Mouse (Mus musculus) stomach, postnatal 0 days (tissue): ENCODE data around the gene Banp. TPM values are rescaled to one million over a fixed set of nuclear protein-coding genes. Genes with fewer than 3 reads are reported as not detected.

Experiments used
- ATAC-seq: fragments of 200-750 bp; cut with Nextera tagmentation; 2 replicates; pipeline ENCODE4 v1.8.0; 2017; ENCODE audit not compliant: low FRiP score, low TSS enrichment
- DNase-seq: peaks from one replicate; pipeline ENCODE4 v3.0.0-alpha.2; 2016; ENCODE audit warnings: low spot score
- H3K27ac ChIP-seq: fragments of 300-500 bp; sonication (generic); replicated peaks from 2 replicates; pipeline ENCODE4 v1.5.1; 2014; ENCODE audit warnings: mild to moderate bottlenecking, control low read depth
- H3K27me3 ChIP-seq: fragments of 300-500 bp; sonication (generic); 2 replicates; pipeline ENCODE4 v1.6.1; 2014; ENCODE audit warnings: low read length; ENCODE audit not compliant: control insufficient read depth, insufficient read depth
- H3K36me3 ChIP-seq: fragments of 300-500 bp; sonication (generic); 2 replicates; pipeline ENCODE4 v1.6.1; 2014; ENCODE audit warnings: low read length, mixed read lengths; ENCODE audit not compliant: control insufficient read depth, insufficient read depth
- H3K4me1 ChIP-seq: fragments of 300-500 bp; sonication (generic); replicated peaks from 2 replicates; pipeline ENCODE4 v1.6.1; 2014; ENCODE audit warnings: antibody characterized with exemption; ENCODE audit not compliant: control insufficient read depth, insufficient read depth
- H3K4me2 ChIP-seq: fragments of 300-500 bp; sonication (generic); replicated peaks from 2 replicates; pipeline ENCODE4 v1.6.1; 2014; ENCODE audit warnings: low read depth, mild to moderate bottlenecking, control low read depth, moderate library complexity
- H3K4me3 ChIP-seq: fragments of 300-500 bp; sonication (generic); 2 replicates; pipeline ENCODE4 v1.5.1; 2014; ENCODE audit warnings: low read depth, low read length, control low read depth
- H3K9ac ChIP-seq: fragments of 300-500 bp; sonication (generic); 2 replicates; pipeline ENCODE4 v1.6.1; 2014; ENCODE audit warnings: mild to moderate bottlenecking, low read length, control low read depth, mixed read lengths
- H3K9me3 ChIP-seq: fragments of 300-500 bp; sonication (generic); 2 replicates; pipeline ENCODE4 v1.6.1; 2016; ENCODE audit warnings: low read length; ENCODE audit not compliant: control insufficient read depth
- CTCF ChIP-seq: IDR thresholded peaks from 2 replicates; pipeline ENCODE4 v1.5.1; 2016; ENCODE audit warnings: antibody characterized with exemption, low read depth, mild to moderate bottlenecking, moderate library complexity
- EP300 ChIP-seq: optimal IDR thresholded peaks from 2 replicates; pipeline ENCODE3; 2016; ENCODE audit warnings: antibody characterized with exemption
- WGBS: fragments of 180-500 bp; shearing (Covaris S2); extraction: QIAGEN DNeasy Blood & Tissue Kit; methylation state at CpG from one replicate; pipeline ENCODE4 v1.1.7; 2014; 5-methylcytosine and 5-hydroxymethylcytosine counted together
- polyA plus RNA-seq: library from polyadenylated mRNA; unstranded; fragments of >200 nt; fragmentation: Nextera tagmentation; extraction: Ambion mirVana; gene quantifications from 2 replicates; pipeline ENCODE4 v1.2.1, GENCODE M21; 2015

The Banp gene
- polyA plus RNA-seq, 1 experiment from 2014 or later: 9.0 TPM

DNA sequence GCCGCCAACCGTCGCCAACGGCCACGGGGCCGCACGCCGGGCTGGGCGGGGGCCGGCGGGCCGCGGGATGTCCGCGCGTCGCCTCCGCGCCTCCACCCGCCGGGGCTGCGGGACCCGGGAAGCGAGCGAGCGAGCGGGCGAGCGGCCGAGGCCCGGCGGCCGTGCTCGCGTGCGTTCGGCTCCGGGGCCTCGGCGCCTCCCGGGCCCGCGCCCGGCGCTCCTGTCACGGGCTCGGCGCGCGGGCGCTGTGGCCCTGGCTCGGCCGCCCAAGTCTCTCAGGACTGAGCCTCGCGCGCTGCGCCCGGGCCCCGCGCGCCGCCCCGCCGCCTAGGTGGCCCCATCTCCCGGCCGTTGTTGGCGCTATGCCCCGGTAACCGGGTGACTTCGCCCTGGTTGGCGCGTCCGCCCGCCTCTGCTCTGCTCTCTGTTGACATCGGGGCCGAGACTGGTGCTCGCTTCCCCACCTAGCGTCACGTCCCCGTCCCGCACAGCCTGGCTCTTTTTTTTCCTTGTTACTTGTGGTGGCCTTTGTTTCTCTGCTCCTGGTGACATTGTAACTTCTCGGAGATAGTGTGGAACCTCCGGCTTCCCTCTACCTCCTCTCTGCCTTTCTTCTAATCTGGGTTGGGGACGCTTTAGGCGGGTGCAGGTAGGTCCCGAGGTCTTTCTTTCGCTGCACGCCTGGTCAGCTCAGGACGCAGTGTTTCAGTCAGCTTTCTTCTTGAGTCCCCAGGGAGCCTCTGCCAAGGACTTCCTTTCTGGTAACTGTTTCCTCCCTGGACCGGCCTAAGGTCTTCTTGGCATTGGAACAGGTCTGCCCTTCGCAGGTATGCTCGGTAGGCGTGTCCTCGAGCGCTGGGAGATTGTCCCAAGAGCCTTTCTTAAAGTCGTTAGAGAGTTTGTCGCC is 1.5 kb downstream of the Banp start:
- no peak for TF ChIP-seq EP300
- peak; percentile 51 for TF ChIP-seq CTCF
- Histone ChIP-seq H3K27me3 (no peaks in the 10 kb centered on the region), H3K9ac (peak overlapping the region; percentile 99), H3K4me1 (peaks cover 8% of the 10 kb centered on the region), H3K4me2 (peak overlapping the region; percentile 75), H3K9me3 (no peaks in the 10 kb centered on the region), H3K36me3 (no peaks in the 10 kb centered on the region), H3K27ac (peak overlapping the region; percentile 99), H3K4me3 (peak overlapping the region; percentile 84)
- under 1% methylated on average over 59 of the region's 97 CpGs for whole genome bisulfite sequencing
- peak; percentile 4; the same call in 1 of the 2 replicates for ATAC-seq
- DNase-seq: peak; percentile 82

DNA sequence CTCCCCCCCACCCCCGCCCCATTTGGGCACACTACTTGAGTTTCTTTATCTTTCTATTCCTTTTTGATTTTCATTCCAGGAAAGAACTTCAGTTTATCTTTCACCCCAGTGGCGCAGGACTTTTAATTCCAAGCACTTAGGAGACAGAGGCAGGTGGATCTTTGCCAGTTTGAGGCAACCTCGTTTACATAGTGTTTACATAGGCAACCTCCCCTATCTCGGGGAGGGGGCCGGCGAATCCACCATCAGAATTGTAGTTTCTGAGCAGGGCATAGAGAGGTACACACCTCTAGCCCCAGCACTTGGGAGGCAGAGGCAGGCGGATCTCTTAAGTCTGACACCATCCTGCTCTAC is 2.1 kb downstream of the Banp start:
- WGBS: 14% methylated on average over 7 of the region's 7 CpGs
- peak overlapping the region; percentile 99; the same call in 1 of the 2 replicates for H3K27ac ChIP-seq
- TF ChIP-seq CTCF (no peak), EP300 (no peak)

GRCm38 (mm10) chr8:121952122-121952521 is 2.6 kb downstream of the Banp start:
- Histone ChIP-seq H3K9ac (peak overlapping the region; percentile 23; the same call in 1 of the 2 replicates), H3K4me1 (peaks cover 7% of the 10 kb centered on the region), H3K36me3 (no peaks in the 10 kb centered on the region), H3K9me3 (no peaks in the 10 kb centered on the region), H3K27me3 (no peaks in the 10 kb centered on the region), H3K27ac (no peak overlapping the region), H3K4me3 (0 out of 2 replicates have a peak overlapping the region, but pooled peaks have one; percentile 84), H3K4me2 (no peak overlapping the region; the same call in 1 of the 2 replicates)
- no peak for TF ChIP-seq EP300
- TF ChIP-seq CTCF: no peak
- DNase-seq: no peak
- no peak for ATAC-seq

More for the DNA sequence above, 2.1 kb downstream of the Banp start:
- Histone ChIP-seq H3K36me3 (no peaks in the 10 kb centered on the region), H3K4me3 (peak overlapping the region; percentile 84), H3K9ac (peak overlapping the region; percentile 99), H3K4me2 (peak overlapping the region; percentile 75), H3K9me3 (no peaks in the 10 kb centered on the region), H3K27me3 (no peaks in the 10 kb centered on the region), H3K4me1 (peaks cover 8% of the 10 kb centered on the region)
- no peak for ATAC-seq
- DNase-seq: no peak

- DNase-seq: no peak
- Histone ChIP-seq H3K27me3 (no peaks in the 10 kb centered on the region), H3K4me3 (no peak overlapping the region), H3K36me3 (no peaks in the 10 kb centered on the region), H3K4me1 (peaks cover 6% of the 10 kb centered on the region), H3K27ac (no peak overlapping the region), H3K4me2 (no peak overlapping the region), H3K9ac (no peak overlapping the region; the same call in 1 of the 2 replicates), H3K9me3 (no peaks in the 10 kb centered on the region)
- ATAC-seq: no peak
- WGBS: 77% methylated on average over 7 of the region's 7 CpGs
- TF ChIP-seq EP300 (no peak), CTCF (no peak)
Measured at GRCm38 (mm10) chr8:121952800-121953199, 3.2 kb downstream of the Banp start.

GRCm38 (mm10) chr8:121953821-121954545 is 4.4 kb downstream of the Banp start:
- 65% methylated on average over 3 of the region's 3 CpGs for WGBS
- Histone ChIP-seq H3K9ac (no peak overlapping the region), H3K27me3 (no peaks in the 10 kb centered on the region), H3K4me2 (no peak overlapping the region), H3K36me3 (no peaks in the 10 kb centered on the region), H3K27ac (no peak overlapping the region), H3K4me3 (no peak overlapping the region), H3K9me3 (no peaks in the 10 kb centered on the region), H3K4me1 (no peaks in the 10 kb centered on the region)
- ATAC-seq (no peak), DNase-seq (no peak)
- no peak for TF ChIP-seq CTCF
- TF ChIP-seq EP300: no peak
